Mouse (Mus musculus) ES-Bruce4 (cell line): ENCODE measurements around the gene Msi1. TPM values are rescaled to one million over a fixed set of nuclear protein-coding genes. Genes with fewer than 3 reads are reported as not detected.
A peak's percentile ranks its signal among the peaks of the same experiment; 100 is the strongest.
"Not testable (repeated sequence)": the region's sequence is repeated elsewhere in the genome, so short reads cannot be mapped to it uniquely, and the experiment has no call there.

Experiments
- H3K27ac ChIP-seq: 2 replicates; pipeline ENCODE4 v1.5.1; 2012; ENCODE audit warnings: low read length, inconsistent platforms; ENCODE audit not compliant: insufficient read depth
- H3K27me3 ChIP-seq: 2 replicates; pipeline ENCODE4 v1.6.1; 2012; ENCODE audit warnings: mild to moderate bottlenecking, low read length, inconsistent platforms; ENCODE audit not compliant: control insufficient read depth, poor library complexity, insufficient read depth, severe bottlenecking
- H3K36me3 ChIP-seq: 2 replicates; pipeline ENCODE4 v1.6.1; 2012; ENCODE audit warnings: inconsistent platforms, mild to moderate bottlenecking, low read length, moderate library complexity; ENCODE audit not compliant: control insufficient read depth, poor library complexity, insufficient read depth, severe bottlenecking
- H3K4me1 ChIP-seq: one replicate; pipeline ENCODE4 v1.8.1; 2011; ENCODE audit warnings: low read length; ENCODE audit not compliant: control insufficient read depth, insufficient read depth
- H3K4me3 ChIP-seq: 2 replicates; pipeline ENCODE4 v1.5.1; 2011; ENCODE audit warnings: low read depth, mild to moderate bottlenecking, low read length
- H3K9ac ChIP-seq: 2 replicates; pipeline ENCODE4 v1.6.1; 2012; ENCODE audit warnings: low read depth, mild to moderate bottlenecking, inconsistent platforms; ENCODE audit not compliant: poor library complexity, severe bottlenecking
- H3K9me3 ChIP-seq: replicated peaks from 2 replicates; pipeline ENCODE4 v1.6.1; 2012; ENCODE audit warnings: mild to moderate bottlenecking, low read length, inconsistent platforms; ENCODE audit not compliant: control insufficient read depth, poor library complexity, insufficient read depth, severe bottlenecking
- CTCF ChIP-seq: IDR thresholded peaks from one replicate; pipeline ENCODE4 v1.8.1; 2011; ENCODE audit warnings: low read depth, low read length
- EP300 ChIP-seq: IDR thresholded peaks from 2 replicates; pipeline ENCODE4 v1.6.1; 2011; ENCODE audit warnings: low read depth, low read length; ENCODE audit not compliant: insufficient read depth
- POLR2A ChIP-seq: IDR thresholded peaks from one replicate; pipeline ENCODE4 v1.8.1; 2011; ENCODE audit warnings: low read length; ENCODE audit not compliant: insufficient read depth
- polyA plus RNA-seq: library from polyadenylated mRNA; stranded (reverse); fragments of >200 nt; gene quantifications from 2 replicates; pipeline ENCODE4 v1.2.4, GENCODE M21; 2011; ENCODE audit warnings: low read depth; ENCODE audit not compliant: missing spikeins, insufficient read depth, insufficient read length

The Msi1 gene
- polyA plus RNA-seq, 1 experiment, result 49.2 TPM

DNA sequence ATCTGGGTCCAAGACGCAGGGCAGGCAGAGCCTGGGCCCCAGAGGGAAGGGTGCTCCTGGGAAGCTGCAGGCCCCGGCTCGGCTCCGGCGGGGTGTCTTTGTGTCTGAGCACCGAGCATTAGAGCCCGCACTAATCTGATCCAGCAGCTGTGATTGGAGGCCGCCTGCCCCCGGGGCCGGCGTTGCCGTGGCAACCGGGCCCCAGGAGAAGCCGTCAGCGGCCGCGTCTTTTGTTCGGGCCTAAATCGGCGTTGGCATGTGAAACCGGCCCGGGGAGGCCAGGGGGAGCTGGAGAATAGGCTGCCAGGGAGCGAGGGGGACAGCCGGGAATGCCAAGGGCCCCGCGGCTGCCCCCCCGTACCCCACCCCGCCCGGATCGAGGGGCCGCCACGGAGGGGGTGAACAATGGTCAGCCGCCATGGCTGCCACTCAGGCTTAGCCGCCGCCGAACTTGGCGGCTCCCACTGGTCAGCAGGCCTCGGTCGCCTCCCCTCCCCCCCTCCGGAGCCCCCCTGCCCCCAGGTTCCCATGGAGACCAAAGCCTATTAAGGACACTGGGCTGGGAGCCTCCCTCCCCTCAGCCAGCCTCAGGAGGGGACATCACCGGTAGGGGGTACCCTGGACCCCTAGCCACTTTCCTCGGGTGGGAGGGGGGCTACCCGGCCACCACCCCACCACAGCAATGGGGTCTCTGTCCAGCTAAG, 7.2 kb downstream of the Msi1 start:
- Histone ChIP-seq H3K27me3 (no peaks in the 10 kb centered on the region), H3K4me3 (peak overlapping the region; percentile 5), H3K4me1 (peaks cover 26% of the 10 kb centered on the region), H3K27ac (peak overlapping the region; percentile 46), H3K9ac (peak overlapping the region; percentile 58), H3K9me3 (no peaks in the 10 kb centered on the region), H3K36me3 (no peaks in the 10 kb centered on the region)
- TF ChIP-seq POLR2A (no peak), EP300 (no peak), CTCF (no peak)

DNA sequence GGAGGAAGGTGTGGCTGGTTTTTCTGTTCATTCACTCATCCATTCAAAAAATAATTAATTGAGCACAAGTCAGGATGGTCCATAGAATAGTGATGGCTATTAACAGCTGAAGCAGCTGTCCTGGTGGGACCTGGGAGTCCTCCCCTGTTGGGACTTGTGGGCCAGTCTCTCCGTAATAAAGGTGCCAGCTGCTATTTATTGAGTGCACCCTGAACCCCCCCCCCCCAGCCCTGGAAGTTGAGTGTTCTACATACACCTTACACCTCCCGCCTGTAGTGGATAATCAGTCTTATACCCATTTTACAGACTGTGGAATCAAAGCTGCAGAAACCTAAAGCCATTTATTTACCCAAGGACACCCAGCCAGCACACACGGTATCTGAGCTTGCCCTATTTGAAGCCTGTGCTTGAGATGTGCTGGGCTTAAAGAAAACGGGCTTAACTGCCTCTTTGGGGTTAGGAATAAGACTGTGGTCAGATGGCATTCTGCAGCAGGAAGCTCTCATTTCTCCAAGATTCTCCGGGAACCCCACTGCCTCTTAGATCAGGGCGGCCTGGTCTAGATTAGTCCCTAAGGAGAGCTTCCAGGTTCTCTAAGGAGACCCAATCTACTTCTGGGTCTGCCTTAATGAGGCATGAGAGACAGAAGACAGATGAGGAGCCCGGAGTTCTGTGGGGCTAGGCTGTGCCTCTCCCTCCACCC, 8.0 kb downstream of the Msi1 start:
- peak overlapping the region; percentile 58; the same call in 1 of the 2 replicates for H3K9ac ChIP-seq
- peaks cover 26% of the 10 kb centered on the region for H3K4me1 ChIP-seq
- no peaks in the 10 kb centered on the region for H3K36me3 ChIP-seq
- H3K9me3 ChIP-seq, result no peaks in the 10 kb centered on the region
- H3K27me3 ChIP-seq, result no peaks in the 10 kb centered on the region
- H3K4me3 ChIP-seq, result no peak overlapping the region
- H3K27ac ChIP-seq, result no peak overlapping the region
- TF ChIP-seq POLR2A, result no peak
- TF ChIP-seq EP300, result no peak
- TF ChIP-seq CTCF, result no peak

DNA sequence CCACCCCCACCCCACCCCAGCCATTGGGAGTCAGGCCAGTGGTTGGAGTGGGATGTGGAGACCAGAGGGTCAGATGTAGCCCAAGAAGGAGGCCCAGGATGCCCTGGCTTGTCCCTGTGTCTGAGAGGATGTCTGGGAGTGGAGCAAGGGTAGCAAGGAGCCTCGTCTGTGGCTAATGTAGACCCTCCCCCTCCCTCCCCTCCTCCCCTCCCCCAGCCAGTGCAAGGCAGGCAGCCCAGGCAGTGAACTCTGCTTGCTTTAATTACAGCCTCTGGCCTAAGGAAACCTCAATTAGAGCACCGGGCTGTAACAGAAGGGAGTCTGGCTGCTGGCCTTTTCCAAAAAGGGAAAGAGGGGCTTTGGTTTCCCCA, 8.5 kb downstream of the Msi1 start:
- Histone ChIP-seq H3K4me1 (peaks cover 22% of the 10 kb centered on the region), H3K27ac (peak overlapping the region; percentile 33; the same call in 1 of the 2 replicates), H3K27me3 (no peaks in the 10 kb centered on the region), H3K36me3 (no peaks in the 10 kb centered on the region), H3K9me3 (no peaks in the 10 kb centered on the region), H3K4me3 (no peak overlapping the region), H3K9ac (0 out of 2 replicates have a peak overlapping the region, but pooled peaks have one; percentile 12)
- TF ChIP-seq EP300 (0 out of 2 replicates have a peak, but pooled peaks have one; percentile 5), POLR2A (no peak)

DNA sequence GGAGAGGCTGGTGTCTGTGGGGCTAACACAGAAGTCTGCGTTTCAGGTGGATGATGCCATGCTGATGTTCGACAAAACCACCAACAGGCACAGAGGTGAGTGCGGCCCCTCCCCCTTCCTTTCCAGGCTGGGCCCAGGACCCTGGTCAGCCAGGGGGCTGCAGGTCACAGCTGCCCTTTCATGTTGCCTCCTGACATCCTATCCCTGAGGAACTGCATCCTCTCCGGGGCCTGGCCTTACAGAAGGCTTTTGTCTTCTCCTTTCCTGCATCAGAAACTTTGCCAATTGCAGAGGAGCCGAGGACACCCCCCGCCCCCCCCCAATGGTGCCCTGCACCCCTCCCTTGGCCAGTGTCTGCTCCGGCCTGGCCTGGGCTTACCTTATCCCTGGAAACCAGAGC, 9.3 kb downstream of the Msi1 start:
- Histone ChIP-seq H3K9me3 (no peaks in the 10 kb centered on the region), H3K9ac (no peak overlapping the region), H3K27ac (peak overlapping the region; percentile 33; the same call in 1 of the 2 replicates), H3K27me3 (no peaks in the 10 kb centered on the region), H3K4me3 (no peak overlapping the region), H3K36me3 (no peaks in the 10 kb centered on the region), H3K4me1 (peaks cover 18% of the 10 kb centered on the region)
- TF ChIP-seq CTCF, result no peak
- no peak for TF ChIP-seq POLR2A
- no peak for TF ChIP-seq EP300

DNA sequence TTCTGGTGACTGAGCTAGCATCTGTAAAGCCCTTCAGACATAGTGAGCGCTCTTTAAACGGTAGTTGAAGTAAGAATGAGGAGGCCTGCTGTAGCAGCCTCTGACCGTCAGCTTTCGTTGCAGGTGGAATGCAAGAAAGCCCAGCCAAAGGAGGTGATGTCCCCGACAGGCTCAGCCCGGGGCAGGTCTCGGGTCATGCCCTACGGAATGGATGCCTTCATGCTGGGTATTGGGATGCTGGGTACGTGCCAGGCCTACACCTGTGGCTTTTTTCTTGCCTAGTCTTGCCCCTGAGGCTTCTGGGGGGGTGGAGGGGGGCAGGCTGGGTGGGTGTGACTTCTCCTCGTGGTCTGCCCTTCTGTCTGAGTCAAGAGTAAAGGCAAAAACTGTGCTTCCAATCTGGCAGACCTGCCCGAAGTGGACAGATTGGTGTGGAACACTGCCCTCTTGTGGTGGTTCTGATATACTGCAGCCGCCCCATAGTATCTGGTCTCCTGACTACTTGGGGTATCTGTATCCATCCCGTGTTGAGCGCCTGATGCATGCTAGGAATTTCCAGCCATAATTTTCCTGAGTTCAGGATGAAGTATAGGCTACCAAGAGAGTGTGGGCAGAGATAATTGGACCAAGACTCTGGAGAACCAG, 11.9 kb downstream of the Msi1 start:
- no peak overlapping the region for H3K9ac ChIP-seq
- no peaks in the 10 kb centered on the region for H3K36me3 ChIP-seq
- no peak overlapping the region for H3K4me3 ChIP-seq
- TF ChIP-seq CTCF, result peak; percentile 87
- no peak for TF ChIP-seq EP300
- H3K9me3 ChIP-seq, result no peaks in the 10 kb centered on the region
- no peaks in the 10 kb centered on the region for H3K27me3 ChIP-seq
- H3K27ac ChIP-seq, result no peak overlapping the region
- H3K4me1 ChIP-seq, result peaks cover 18% of the 10 kb centered on the region

DNA sequence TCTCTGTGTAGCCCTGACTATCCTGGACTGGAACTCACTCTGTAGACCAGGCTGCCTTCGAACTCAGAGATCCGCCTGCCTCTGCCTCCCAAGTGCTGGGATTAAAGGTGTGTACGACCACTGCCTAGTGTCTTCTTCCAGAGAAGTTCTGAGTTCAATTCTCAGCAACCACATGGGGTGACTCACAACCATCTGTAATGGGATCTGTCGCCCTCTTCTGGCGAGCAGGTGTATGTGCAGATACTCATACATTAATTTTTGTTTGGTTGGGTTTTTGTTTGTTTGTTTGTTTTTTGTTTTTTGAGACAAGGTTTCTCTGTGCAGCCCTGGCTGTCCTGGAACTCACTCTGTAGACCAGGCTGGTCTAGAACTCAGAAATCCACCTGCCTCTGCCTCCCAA, 13.3 kb downstream of the Msi1 start:
- H3K4me3 ChIP-seq, H3K9me3 ChIP-seq, H3K9ac ChIP-seq, H3K27ac ChIP-seq, H3K27me3 ChIP-seq, H3K36me3 ChIP-seq: not testable (repeated sequence)
- peaks cover 13% of the 10 kb centered on the region for H3K4me1 ChIP-seq
- TF ChIP-seq CTCF, result peak; percentile 24
